Comparison of ENCODE assay signal across 8 mouse cellular contexts in genomic region chrX:85776544-85777087, GRCm38 (mm10). TPM values are rescaled to one million over a fixed set of nuclear protein-coding genes. Genes with fewer than 3 reads are reported as not detected.
A peak's percentile ranks its signal among the peaks of the same experiment; 100 is the strongest.
DNase-seq lines count a peak whose midpoint lies in the region; ATAC-seq lines count a peak whose summit lies in the region.

Gene Gk, minus strand, starts transcription at chrX:85776819.

- DNase-seq in MEL-GATA-1-ER (ENCODE audit: extremely low read depth, low read depth) = peak; percentile 88
- peak; percentile 96 for DNase-seq in cerebellum, adult 8-10 months
- DNase-seq in forelimb bud, embryonic 11.5 days (ENCODE audit: low read depth, low spot score) = peak; percentile 89
- peak; percentile 93 for DNase-seq in layer of hippocampus, adult 9-10 months (ENCODE audit: low spot score)
- peak; percentile 75 for DNase-seq in ovary, postnatal 10 days (ENCODE audit: low spot score)
- DNase-seq in thymus, postnatal 10 days (ENCODE audit: low spot score in 2 of 2) = peak; percentile 94 to 96

- ATAC-seq in hematopoietic stem cell, adult 5-6 weeks (replicated peaks in 1 of 2; ENCODE audit: insufficient read depth in 1 of 2, low FRiP score in 2 of 2, low TSS enrichment in 1 of 2, low read depth in 1 of 2, poor library complexity in 2 of 2, severe bottlenecking in 2 of 2) = peak; percentile 83 to 85
- peak; percentile 98 for ATAC-seq in lung, embryonic 16.5 days (ENCODE audit: low read depth)

- H3K27me3 ChIP-seq in lung, embryonic 16.5 days (ENCODE audit: control insufficient read depth, insufficient read depth, low read depth, low read length) = no peaks in the 10 kb centered on the region

- H3K36me3 ChIP-seq in lung, embryonic 16.5 days (ENCODE audit: control insufficient read depth, insufficient read depth, low read length) = no peaks in the 10 kb centered on the region

- peak within 1 kb of the TSS; percentile 60 for H3K4me3 ChIP-seq in lung, embryonic 16.5 days (ENCODE audit: low read length)

- H3K9me3 ChIP-seq in lung, embryonic 16.5 days (ENCODE audit: control insufficient read depth, low read length) = no peaks in the 10 kb centered on the region

- peak within 1 kb of the TSS; percentile 78 for H3K9ac ChIP-seq in lung, embryonic 16.5 days (ENCODE audit: low read length)

- no peaks in the 10 kb centered on the region for H3K4me1 ChIP-seq in lung, embryonic 16.5 days (replicated peaks; ENCODE audit: control insufficient read depth, insufficient read depth, low read length)

- peak within 1 kb of the TSS; percentile 95 for H3K27ac ChIP-seq in lung, embryonic 16.5 days (ENCODE audit: low read length)

- peak within 1 kb of the TSS; percentile 66 for H3K4me2 ChIP-seq in lung, embryonic 16.5 days (ENCODE audit: low read depth, low read length)

- 13% methylated on average over 29 of the region's 45 CpGs for WGBS in lung, embryonic 16.5 days

RNA-seq across cellular contexts. Expression of gene Gk, which starts in this region (rescaled TPM):
- total RNA-seq in hematopoietic stem cell, adult 5-6 weeks (2017) = 9.6 and 20.8 TPM in 2 replicates
- 15.8 and 16.9 TPM in 2 replicates for polyA plus RNA-seq in lung, embryonic 16.5 days (2015; fragmentation: Nextera tagmentation; extraction: Ambion mirVana)

Comparison
In these comparisons a context has a peak if more than half of its experiments do, and no peak if none do; other contexts are left out.
1. Peak in every context shown above with its lines: DNase-seq, ATAC-seq, H3K4me3 ChIP-seq and H3K27ac ChIP-seq.